In genomic region chr17:32319950-32320349, GRCm38 (mm10) we compare ENCODE assay signal across 8 mouse cellular contexts. TPM values are rescaled to one million over a fixed set of nuclear protein-coding genes. Genes with fewer than 3 reads are reported as not detected.
DNase-seq lines count a peak whose midpoint lies in the region; ATAC-seq lines count a peak whose summit lies in the region.

No protein-coding gene starts in this region.

- peaks cover 32% of the 10 kb centered on the region for H3K36me3 ChIP-seq in kidney, embryonic 16.5 days (ENCODE audit: insufficient read depth, low read length)
- H3K36me3 ChIP-seq in forebrain, embryonic 12.5 days (replicated peaks), result peaks cover 51% of the 10 kb centered on the region
- H3K36me3 ChIP-seq in liver, embryonic 16.5 days (ENCODE audit: control insufficient read depth, insufficient read depth), result peaks cover 35% of the 10 kb centered on the region

- no peak for ATAC-seq in kidney, embryonic 16.5 days (ENCODE audit: low FRiP score, low TSS enrichment)
- no peak for ATAC-seq in forebrain, embryonic 12.5 days (ENCODE audit: low FRiP score)
- ATAC-seq in liver, embryonic 16.5 days (ENCODE audit: low read depth), result no peak

- H3K9ac ChIP-seq in kidney, embryonic 16.5 days (replicated peaks; ENCODE audit: low read length), result peak overlapping the region; percentile 89
- peak overlapping the region; percentile 88 for H3K9ac ChIP-seq in forebrain, embryonic 12.5 days
- H3K9ac ChIP-seq in liver, embryonic 16.5 days (ENCODE audit: low read depth, low read length), result peak overlapping the region; percentile 88

- H3K9me3 ChIP-seq in kidney, embryonic 16.5 days (ENCODE audit: low read length), result no peaks in the 10 kb centered on the region
- no peaks in the 10 kb centered on the region for H3K9me3 ChIP-seq in forebrain, embryonic 12.5 days
- no peaks in the 10 kb centered on the region for H3K9me3 ChIP-seq in liver, embryonic 16.5 days (replicated peaks; ENCODE audit: control insufficient read depth, low read length)

- no peaks in the 10 kb centered on the region for H3K27me3 ChIP-seq in kidney, embryonic 16.5 days (ENCODE audit: insufficient read depth, low read length)
- H3K27me3 ChIP-seq in forebrain, embryonic 12.5 days, result no peaks in the 10 kb centered on the region
- no peaks in the 10 kb centered on the region for H3K27me3 ChIP-seq in liver, embryonic 16.5 days (ENCODE audit: control insufficient read depth, insufficient read depth, low read depth, low read length)

- peak overlapping the region; percentile 98 for H3K4me3 ChIP-seq in kidney, embryonic 16.5 days (ENCODE audit: low read length)
- H3K4me3 ChIP-seq in forebrain, embryonic 12.5 days (replicated peaks), result peak overlapping the region; percentile 96
- peak overlapping the region; percentile 84 for H3K4me3 ChIP-seq in liver, embryonic 16.5 days (ENCODE audit: low read depth, low read length)

- no peak for DNase-seq in kidney, postnatal 25 days
- peak; percentile 37 for DNase-seq in MN1 (ENCODE audit: low spot score)
- no peak for DNase-seq in layer of hippocampus, adult 11-12 months (ENCODE audit: low spot score)
- DNase-seq in adrenal gland, postnatal 25 days, result no peak
- no peak for DNase-seq in layer of hippocampus, postnatal 10 days (ENCODE audit: low spot score in 2 of 2)

- H3K4me2 ChIP-seq in kidney, embryonic 16.5 days (replicated peaks; ENCODE audit: low read depth, low read length), result peak overlapping the region; percentile 74
- peak overlapping the region; percentile 94 for H3K4me2 ChIP-seq in forebrain, embryonic 12.5 days
- H3K4me2 ChIP-seq in liver, embryonic 16.5 days (ENCODE audit: low read depth, low read length), result peak overlapping the region; percentile 96

- peak overlapping the region; percentile 97 for H3K27ac ChIP-seq in kidney, embryonic 16.5 days (ENCODE audit: low read length)
- peak overlapping the region; percentile 93 for H3K27ac ChIP-seq in forebrain, embryonic 12.5 days
- H3K27ac ChIP-seq in liver, embryonic 16.5 days (ENCODE audit: low read length), result peak overlapping the region; percentile 85

- H3K4me1 ChIP-seq in kidney, embryonic 16.5 days (ENCODE audit: insufficient read depth, low read length), result peaks cover 12% of the 10 kb centered on the region
- peaks cover 28% of the 10 kb centered on the region for H3K4me1 ChIP-seq in forebrain, embryonic 12.5 days
- peaks cover 29% of the 10 kb centered on the region for H3K4me1 ChIP-seq in liver, embryonic 16.5 days (ENCODE audit: control insufficient read depth, low read depth, low read length)

- WGBS in kidney, embryonic 16.5 days, result 0% methylated on average over 7 of the region's 7 CpGs
- 0% methylated on average over 7 of the region's 7 CpGs for WGBS in forebrain, embryonic 12.5 days
- under 1% methylated on average over 7 of the region's 7 CpGs for WGBS in liver, embryonic 16.5 days (ENCODE audit: insufficient replicate concordance)

RNA-seq across cellular contexts. Expression of gene Akap8, which starts 1.1 kb away (rescaled TPM):
- polyA plus RNA-seq in kidney, embryonic 16.5 days (2015; fragmentation: Nextera tagmentation; extraction: Ambion mirVana), result 112 and 126 TPM in 2 replicates
- 143 and 145 TPM in 2 replicates for polyA plus RNA-seq in forebrain, embryonic 12.5 days (2016; fragmentation: Nextera tagmentation; extraction: Ambion mirVana)
- polyA plus RNA-seq in liver, embryonic 16.5 days (2015; fragmentation: Nextera tagmentation; extraction: Ambion mirVana), result 29.7 and 31.2 TPM in 2 replicates
- 85.2 and 89.0 TPM in 2 replicates for total RNA-seq in adrenal gland, postnatal 25 days (2021)
- total RNA-seq in layer of hippocampus, postnatal 10 days (2021), result 100 to 1,000 TPM in 1 of 2 experiments, 10 to 100 TPM in 1; 88.7 to 112 TPM

RNA-seq across cellular contexts. Expression of gene Akap8l, which starts 30.5 kb away (rescaled TPM):
- 124 and 130 TPM in 2 replicates for polyA plus RNA-seq in kidney, embryonic 16.5 days (2015; fragmentation: Nextera tagmentation; extraction: Ambion mirVana)
- polyA plus RNA-seq in forebrain, embryonic 12.5 days (2016; fragmentation: Nextera tagmentation; extraction: Ambion mirVana), result 110 TPM in 2 replicates
- polyA plus RNA-seq in liver, embryonic 16.5 days (2015; fragmentation: Nextera tagmentation; extraction: Ambion mirVana), result 37.9 and 42.2 TPM in 2 replicates
- 163 and 192 TPM in 2 replicates for total RNA-seq in adrenal gland, postnatal 25 days (2021)
- 100 to 1,000 TPM; 115 to 140 TPM for total RNA-seq in layer of hippocampus, postnatal 10 days (2021)

RNA-seq across cellular contexts. Expression of gene Brd4, which starts 35.4 kb away (rescaled TPM):
- 84.5 and 99.3 TPM in 2 replicates for polyA plus RNA-seq in kidney, embryonic 16.5 days (2015; fragmentation: Nextera tagmentation; extraction: Ambion mirVana)
- 103 and 112 TPM in 2 replicates for polyA plus RNA-seq in forebrain, embryonic 12.5 days (2016; fragmentation: Nextera tagmentation; extraction: Ambion mirVana)
- 28.3 and 36.0 TPM in 2 replicates for polyA plus RNA-seq in liver, embryonic 16.5 days (2015; fragmentation: Nextera tagmentation; extraction: Ambion mirVana)
- total RNA-seq in adrenal gland, postnatal 25 days (2021), result 122 and 143 TPM in 2 replicates
- 100 to 1,000 TPM; 112 to 126 TPM for total RNA-seq in layer of hippocampus, postnatal 10 days (2021)
